In genomic region chr4:34069002-34069401, GRCm38 (mm10) we compare ENCODE assay signal across 11 mouse cellular contexts. TPM values are rescaled to one million over a fixed set of nuclear protein-coding genes. Genes with fewer than 3 reads are reported as not detected.
"Had no signal": no experiment of that assay in that cellular context is flagged by ENCODE, and none has a peak within 500 bp of the region (broad histone marks: within the 10 kb centered on the region; RNA-seq: fewer than 3 reads in every experiment).

No protein-coding gene starts in this region.

- ATAC-seq: midbrain, embryonic 13.5 days; midbrain, embryonic 15.5 days had no signal

- DNase-seq: lung, adult 18-20 months; lung, embryonic 14.5 days; lung, postnatal 10 days; lung, postnatal 4 days; right cerebral cortex, postnatal 14 days; thymus, adult 2 months; thymus, postnatal 25 days had no signal

RNA-seq across cellular contexts. Expression of gene Spaca1, which starts 19.0 kb away (rescaled TPM):
- total RNA-seq: midbrain, postnatal 0 days; monocyte, adult 5-6 weeks had no signal
